Mouse (Mus musculus) liver, embryonic 14.5 days (tissue): ENCODE measurements around the gene Zcchc17. TPM values are rescaled to one million over a fixed set of nuclear protein-coding genes. Genes with fewer than 3 reads are reported as not detected.
A peak's percentile ranks its signal among the peaks of the same experiment; 100 is the strongest.

Experiments
- ATAC-seq: fragments of 200-750 bp; cut with Nextera tagmentation; 2 replicates; pipeline ENCODE4 v1.8.0; 2017; ENCODE audit warnings: moderate number of reproducible peaks, mild to moderate bottlenecking, moderate library complexity; ENCODE audit not compliant: insufficient read depth
- DNase-seq, 3 experiments: peaks; one replicate each; pipeline ENCODE4 v3.0.0-alpha.2; 2012 to 2013; ENCODE audit warnings: low read depth in 3 of 3, low spot score in 3 of 3
- H3K27ac ChIP-seq: fragments of 300-500 bp; sonication (generic); 2 replicates; pipeline ENCODE4 v1.5.1; 2014; ENCODE audit warnings: moderate library complexity, mild to moderate bottlenecking, control low read depth, inconsistent platforms
- H3K27me3 ChIP-seq: fragments of 300-500 bp; sonication (generic); 2 replicates; pipeline ENCODE4 v1.6.1; 2014; ENCODE audit warnings: mild to moderate bottlenecking, low read length, moderate library complexity; ENCODE audit not compliant: control insufficient read depth, insufficient read depth
- H3K36me3 ChIP-seq: fragments of 300-500 bp; sonication (generic); replicated peaks from 2 replicates; pipeline ENCODE4 v1.6.1; 2014; ENCODE audit warnings: low read depth; ENCODE audit not compliant: control insufficient read depth, insufficient read depth
- H3K4me1 ChIP-seq, 2 experiments: fragments of 200-500 bp in 1 of 2; fragments of 300-500 bp in 1 of 2; sonication (generic) in 1 of 2; replicated peaks; 2 replicates each; pipeline ENCODE4 v1.6.1; 2012 to 2014; ENCODE audit warnings: antibody characterized with exemption in 1 of 2, inconsistent platforms in 1 of 2, low read length in 1 of 2; ENCODE audit not compliant: control insufficient read depth in 2 of 2, insufficient read depth in 2 of 2
- H3K4me2 ChIP-seq: fragments of 300-500 bp; sonication (generic); 2 replicates; pipeline ENCODE4 v1.6.1; 2014; ENCODE audit warnings: low read depth, mild to moderate bottlenecking, control low read depth, moderate library complexity
- H3K4me3 ChIP-seq, 2 experiments: fragments of 200-500 bp in 1 of 2; fragments of 300-500 bp in 1 of 2; sonication (generic) in 1 of 2; 2 replicates each; pipeline ENCODE4 v1.5.1; 2012 to 2014; ENCODE audit warnings: low read depth in 2 of 2, low read length in 2 of 2, mild to moderate bottlenecking in 2 of 2, control low read depth in 1 of 2, inconsistent platforms in 1 of 2, moderate library complexity in 1 of 2; ENCODE audit not compliant: insufficient read depth in 1 of 2
- H3K9ac ChIP-seq: fragments of 300-500 bp; sonication (generic); replicated peaks from 2 replicates; pipeline ENCODE4 v1.6.1; 2014; ENCODE audit warnings: mild to moderate bottlenecking, control low read depth, moderate library complexity
- H3K9me3 ChIP-seq: fragments of 300-500 bp; sonication (generic); 2 replicates; pipeline ENCODE4 v1.6.1; 2016; ENCODE audit warnings: low read length, mixed read lengths; ENCODE audit not compliant: control insufficient read depth
- CTCF ChIP-seq: IDR thresholded peaks from 2 replicates; pipeline ENCODE4 v1.5.1; 2016; ENCODE audit warnings: antibody characterized with exemption, low read depth, control low read depth
- EP300 ChIP-seq: IDR thresholded peaks from 2 replicates; pipeline ENCODE4 v1.6.1; 2016; ENCODE audit warnings: antibody characterized with exemption, low read depth
- WGBS: fragments of 180-500 bp; shearing (Covaris S2); extraction: QIAGEN DNeasy Blood & Tissue Kit; methylation state at CpG from one replicate; pipeline ENCODE4 v1.1.7; 2014; ENCODE audit not compliant: insufficient replicate concordance; 5-methylcytosine and 5-hydroxymethylcytosine counted together
- polyA plus RNA-seq, 2 experiments: library from polyadenylated mRNA; depleted of rRNA in 1 of 2; stranded (reverse) in 1 of 2; unstranded in 1 of 2; fragments of >200 nt; fragmentation: Nextera tagmentation in 1 of 2; extraction: Ambion mirVana in 1 of 2; gene quantifications; 2 replicates each; pipeline versions ENCODE4 v1.2.1 to v1.2.3; 2012 to 2014

The Zcchc17 gene
- polyA plus RNA-seq, 2 experiments, result 17.1 to 49.7 TPM

DNA sequence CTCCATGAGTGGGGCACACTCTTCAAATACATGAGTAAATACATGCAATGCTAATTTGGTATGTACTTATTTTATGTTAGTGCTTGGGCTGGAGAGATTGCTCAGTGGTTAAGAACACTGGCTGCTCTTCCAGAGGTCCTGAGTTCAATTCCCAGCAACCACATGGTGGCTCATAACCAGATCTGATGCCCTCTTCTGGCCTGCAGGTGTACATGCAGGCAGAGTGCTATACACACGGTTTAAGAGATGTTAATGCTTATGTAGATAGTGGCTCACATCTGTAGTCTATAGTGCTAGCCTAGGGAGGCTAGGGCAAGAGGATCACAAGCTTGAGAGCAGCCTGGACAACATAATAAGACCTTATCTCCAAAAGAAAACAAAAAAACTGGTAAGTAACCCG is 20.7 kb upstream of the Zcchc17 start:
- H3K36me3 ChIP-seq, result peaks cover 83% of the 10 kb centered on the region
- H3K9ac ChIP-seq, result no peak overlapping the region
- DNase-seq (no peak), ATAC-seq (no peak)
- H3K9me3 ChIP-seq, result no peaks in the 10 kb centered on the region
- TF ChIP-seq CTCF, result peak; percentile 57
- no peak for TF ChIP-seq EP300
- H3K4me1 ChIP-seq, result no peaks in the 10 kb centered on the region
- H3K4me2 ChIP-seq, result no peak overlapping the region
- H3K4me3 ChIP-seq, result no peak overlapping the region
- no peak overlapping the region for H3K27ac ChIP-seq
- WGBS, result 73% methylated on average over 2 of the region's 2 CpGs
- no peaks in the 10 kb centered on the region for H3K27me3 ChIP-seq

DNA sequence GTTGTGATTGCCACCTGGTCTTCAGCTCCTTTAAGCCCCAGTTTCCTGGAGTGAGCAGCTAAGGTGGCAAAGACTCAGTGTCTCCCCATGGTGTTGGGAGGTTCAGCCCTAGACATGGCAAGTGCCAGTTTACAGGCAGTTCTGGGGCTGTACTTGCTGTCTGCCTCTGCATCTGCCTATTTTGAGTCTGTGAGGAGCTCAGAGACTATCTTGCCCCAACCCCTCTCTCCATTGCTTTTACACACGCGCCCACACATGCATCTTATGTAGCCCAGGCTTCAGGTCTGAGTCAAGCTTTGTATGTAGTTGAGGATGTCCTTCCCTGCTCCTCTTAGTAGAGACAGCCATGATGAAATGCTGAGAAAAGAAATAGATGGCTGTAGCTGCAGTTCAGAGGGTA is 19.4 kb upstream of the Zcchc17 start:
- no peak overlapping the region for H3K27ac ChIP-seq
- H3K4me3 ChIP-seq, result no peak overlapping the region
- 93% methylated on average over 2 of the region's 2 CpGs for WGBS
- no peaks in the 10 kb centered on the region for H3K27me3 ChIP-seq
- H3K9me3 ChIP-seq, result no peaks in the 10 kb centered on the region
- DNase-seq (no peak), ATAC-seq (no peak)
- H3K36me3 ChIP-seq, result peaks cover 87% of the 10 kb centered on the region
- no peak overlapping the region for H3K4me2 ChIP-seq
- TF ChIP-seq CTCF, result no peak
- TF ChIP-seq EP300, result no peak
- H3K4me1 ChIP-seq, result no peaks in the 10 kb centered on the region
- no peak overlapping the region for H3K9ac ChIP-seq

DNA sequence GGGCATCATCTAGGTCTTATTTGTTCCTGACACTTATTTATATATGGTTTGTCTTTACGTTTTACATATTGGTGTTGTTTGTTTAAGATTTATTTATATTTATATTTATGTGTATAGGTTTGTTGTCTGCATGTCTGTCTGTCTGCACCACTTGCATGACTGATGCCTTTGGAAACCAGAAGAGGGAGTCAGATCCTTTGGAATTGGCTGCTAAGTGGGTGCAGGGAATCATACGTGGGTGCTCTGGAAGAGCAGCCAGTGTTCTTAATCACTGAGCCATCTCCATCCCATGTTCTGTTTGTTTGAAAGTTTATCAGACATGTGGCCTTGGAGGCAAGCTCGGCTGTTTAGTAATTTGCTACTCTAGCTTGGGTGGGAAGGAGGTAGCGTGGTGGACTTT is 17.8 kb upstream of the Zcchc17 start:
- ATAC-seq (no peak), DNase-seq (no peak)
- no peak overlapping the region for H3K4me3 ChIP-seq
- H3K4me1 ChIP-seq, result no peaks in the 10 kb centered on the region
- H3K9ac ChIP-seq, result no peak overlapping the region
- H3K27me3 ChIP-seq, result no peaks in the 10 kb centered on the region
- no peak overlapping the region for H3K27ac ChIP-seq
- H3K36me3 ChIP-seq, result peaks cover 87% of the 10 kb centered on the region
- WGBS, result 77% methylated on average over 4 of the region's 4 CpGs
- no peaks in the 10 kb centered on the region for H3K9me3 ChIP-seq
- no peak for TF ChIP-seq EP300
- TF ChIP-seq CTCF, result no peak
- no peak overlapping the region for H3K4me2 ChIP-seq

DNA sequence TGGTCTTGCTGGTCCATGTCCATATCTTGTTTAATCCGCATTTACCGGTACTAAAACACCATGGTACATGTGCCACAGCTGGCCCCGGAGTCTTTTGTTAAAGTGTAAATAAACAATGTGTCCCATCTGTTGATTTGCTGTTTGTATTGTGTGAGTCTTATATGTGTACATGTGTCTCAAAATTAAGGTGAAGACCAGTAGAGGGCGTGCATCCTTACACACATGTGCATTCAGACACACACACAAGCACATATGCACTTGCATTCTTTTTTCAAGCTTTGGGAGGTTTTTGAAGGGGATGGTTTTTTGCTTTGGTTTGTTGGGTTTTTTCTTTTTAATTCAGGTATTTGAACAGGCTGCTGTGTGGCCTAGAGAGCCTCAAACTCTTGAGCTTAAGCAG is 16.9 kb upstream of the Zcchc17 start:
- Histone ChIP-seq H3K27ac (no peak overlapping the region), H3K9me3 (no peaks in the 10 kb centered on the region), H3K4me2 (no peak overlapping the region), H3K36me3 (peaks cover 84% of the 10 kb centered on the region), H3K9ac (no peak overlapping the region), H3K27me3 (no peaks in the 10 kb centered on the region), H3K4me1 (no peaks in the 10 kb centered on the region), H3K4me3 (no peak overlapping the region)
- TF ChIP-seq EP300, result no peak
- peak; percentile 27; the same call in 1 of the 2 replicates for TF ChIP-seq CTCF
- ATAC-seq (no peak), DNase-seq (no peak)
- 79% methylated on average over 4 of the region's 4 CpGs for WGBS

DNA sequence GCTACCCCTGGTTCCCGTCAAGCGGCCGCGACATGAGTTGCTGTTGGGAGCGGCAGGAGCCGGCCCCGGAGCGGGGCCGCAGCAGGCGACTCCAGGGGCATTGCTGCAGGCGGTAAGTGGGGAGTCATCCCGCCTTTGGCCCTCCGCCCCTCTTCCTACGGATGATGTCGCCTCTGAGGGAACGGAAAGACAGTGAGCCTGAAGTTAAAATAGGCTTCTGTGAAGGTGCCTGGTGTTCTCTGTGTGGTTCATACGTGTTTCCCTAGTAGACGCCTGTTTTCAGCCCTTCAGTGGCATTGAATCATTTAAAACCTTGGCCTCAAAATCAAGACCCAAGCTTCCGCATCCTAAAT is 471 bp upstream of the Zcchc17 start:
- Histone ChIP-seq H3K36me3 (peaks cover 27% of the 10 kb centered on the region), H3K4me1 (peaks cover 19 to 21% of the 10 kb centered on the region in 2 experiments), H3K4me3 (peak overlapping the region; percentile 89 to 99), H3K27ac (peak overlapping the region; percentile 72), H3K9ac (peak overlapping the region; percentile 96), H3K4me2 (peak overlapping the region; percentile 95), H3K27me3 (no peaks in the 10 kb centered on the region), H3K9me3 (no peaks in the 10 kb centered on the region)
- no peak for DNase-seq
- TF ChIP-seq EP300, result no peak
- TF ChIP-seq CTCF, result no peak
- ATAC-seq, result no peak
- WGBS, result under 1% methylated on average over 19 of the region's 19 CpGs

DNA sequence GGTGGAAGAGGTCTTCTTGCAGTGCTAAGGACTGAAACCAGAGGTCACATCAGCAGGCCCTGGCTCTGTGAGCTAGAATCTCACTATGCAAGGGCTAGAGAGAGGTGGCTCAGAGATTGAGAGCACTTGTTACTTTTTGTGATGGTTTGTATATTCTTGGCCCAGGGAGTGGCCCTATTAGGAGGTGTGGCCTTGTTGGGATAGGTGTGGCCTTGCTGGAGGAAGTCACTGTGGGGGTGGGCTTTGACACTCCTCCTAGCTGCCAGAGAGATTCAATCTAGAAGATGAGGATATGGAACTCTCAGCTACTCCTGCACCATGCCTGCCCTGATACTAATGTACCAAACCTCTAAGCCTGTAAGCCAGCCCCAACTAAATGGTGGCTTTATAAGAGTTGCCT is 1.8 kb downstream of the Zcchc17 start:
- peaks cover 6% of the 10 kb centered on the region for H3K36me3 ChIP-seq
- no peak for DNase-seq
- H3K9ac ChIP-seq, result no peak overlapping the region; the same call in 1 of the 2 replicates

More for the DNA sequence above, 1.8 kb downstream of the Zcchc17 start:
- Histone ChIP-seq H3K27me3 (no peaks in the 10 kb centered on the region), H3K4me3 (peak overlapping the region in 1 of 2 experiments; percentile 99; a peak in 1 of 4 replicates), H3K4me2 (peak overlapping the region; percentile 89), H3K4me1 (peaks cover 19 to 21% of the 10 kb centered on the region in 2 experiments), H3K27ac (no peak overlapping the region), H3K9me3 (no peaks in the 10 kb centered on the region)
- no peak for ATAC-seq
- TF ChIP-seq EP300, result no peak
- TF ChIP-seq CTCF, result no peak
